Mouse (Mus musculus): Measurements from ENCODE around the gene Pth1r.

GRCm38 (mm10) chr9:110783611-110784010, 36.7 kb upstream of the Pth1r start:
- no peak for TF ChIP-seq CTCF (IDR thresholded peaks at IDR 0.05; ENCODE audit: insufficient read depth, low read depth, low read length)
- no peak for TF ChIP-seq POLR2A (IDR thresholded peaks at IDR 0.05; ENCODE audit: insufficient read depth, low read depth, low read length)
